Mouse (Mus musculus): ENCODE measurements at regions not wholly inside any gene's neighbourhood (a gene's known extent, or its start where the extent isn't known, plus 50 kb on each side); places are given as distances from the start of the nearest gene placed in this dataset.

GRCm38 (mm10) chr19:54952546-54952945, 174.5 kb downstream of the Gpam start:
- Histone ChIP-seq H3K4me2 (ENCODE audit: low read depth, low read length) (no peak overlapping the region), H3K4me1 (ENCODE audit: control insufficient read depth, insufficient read depth, low read length) (no peaks in the 10 kb centered on the region), H3K36me3 (replicated peaks; ENCODE audit: control insufficient read depth, insufficient read depth, low read depth, low read length) (no peaks in the 10 kb centered on the region), H3K27ac (replicated peaks; ENCODE audit: low read depth, low read length) (no peak overlapping the region), H3K27me3 (ENCODE audit: control insufficient read depth, insufficient read depth, low read length) (no peaks in the 10 kb centered on the region), H3K4me3 (ENCODE audit: low read depth, low read length) (no peak overlapping the region), H3K9me3 (replicated peaks; ENCODE audit: control insufficient read depth, low read length) (no peaks in the 10 kb centered on the region), H3K9ac (replicated peaks; ENCODE audit: low read length) (no peak overlapping the region)
- WGBS: 72% methylated on average over 2 of the region's 2 CpGs
- DNase-seq (ENCODE audit: low spot score) (no peak), ATAC-seq (replicated peaks; ENCODE audit: insufficient number of reproducible peaks, low FRiP score, low TSS enrichment, low read depth) (no peak)

GRCm38 (mm10) chr19:54948359-54949127, 178.5 kb downstream of the Gpam start:
- Histone ChIP-seq H3K27me3 (ENCODE audit: control insufficient read depth, insufficient read depth, low read length) (no peaks in the 10 kb centered on the region), H3K4me2 (ENCODE audit: low read depth, low read length) (no peak overlapping the region), H3K9ac (replicated peaks; ENCODE audit: low read length) (no peak overlapping the region), H3K4me1 (ENCODE audit: control insufficient read depth, insufficient read depth, low read length) (no peaks in the 10 kb centered on the region), H3K9me3 (replicated peaks; ENCODE audit: control insufficient read depth, low read length) (no peaks in the 10 kb centered on the region), H3K36me3 (replicated peaks; ENCODE audit: control insufficient read depth, insufficient read depth, low read depth, low read length) (no peaks in the 10 kb centered on the region), H3K27ac (replicated peaks; ENCODE audit: low read depth, low read length) (no peak overlapping the region), H3K4me3 (ENCODE audit: low read depth, low read length) (no peak overlapping the region)
- WGBS: 67% methylated on average over 7 of the region's 7 CpGs
- DNase-seq (ENCODE audit: low spot score) (peak; percentile 3), ATAC-seq (replicated peaks; ENCODE audit: insufficient number of reproducible peaks, low FRiP score, low TSS enrichment, low read depth) (no peak)

GRCm38 (mm10) chr19:54947583-54947982, 179.5 kb downstream of the Gpam start:
- H3K36me3 ChIP-seq (replicated peaks; ENCODE audit: control insufficient read depth, insufficient read depth, low read depth, low read length): no peaks in the 10 kb centered on the region
- no peak overlapping the region for H3K27ac ChIP-seq (replicated peaks; ENCODE audit: low read depth, low read length)
- DNase-seq (ENCODE audit: low spot score) (no peak), ATAC-seq (replicated peaks; ENCODE audit: insufficient number of reproducible peaks, low FRiP score, low TSS enrichment, low read depth) (no peak)
- H3K4me3 ChIP-seq (ENCODE audit: low read depth, low read length): no peak overlapping the region
- no peaks in the 10 kb centered on the region for H3K27me3 ChIP-seq (ENCODE audit: control insufficient read depth, insufficient read depth, low read length)
- H3K9ac ChIP-seq (replicated peaks; ENCODE audit: low read length): no peak overlapping the region
- no peaks in the 10 kb centered on the region for H3K4me1 ChIP-seq (ENCODE audit: control insufficient read depth, insufficient read depth, low read length)
- 85% methylated on average over 3 of the region's 3 CpGs for WGBS
- H3K9me3 ChIP-seq (replicated peaks; ENCODE audit: control insufficient read depth, low read length): no peaks in the 10 kb centered on the region
- no peak overlapping the region for H3K4me2 ChIP-seq (ENCODE audit: low read depth, low read length)

GRCm38 (mm10) chr19:54932579-54932978, 194.5 kb downstream of the Gpam start:
- H3K9ac ChIP-seq (replicated peaks; ENCODE audit: low read length): no peak overlapping the region
- no peak overlapping the region for H3K4me2 ChIP-seq (ENCODE audit: low read depth, low read length)
- DNase-seq (ENCODE audit: low spot score) (no peak), ATAC-seq (replicated peaks; ENCODE audit: insufficient number of reproducible peaks, low FRiP score, low TSS enrichment, low read depth) (no peak)
- no peaks in the 10 kb centered on the region for H3K36me3 ChIP-seq (replicated peaks; ENCODE audit: control insufficient read depth, insufficient read depth, low read depth, low read length)
- no peaks in the 10 kb centered on the region for H3K9me3 ChIP-seq (replicated peaks; ENCODE audit: control insufficient read depth, low read length)
- no peak overlapping the region for H3K4me3 ChIP-seq (ENCODE audit: low read depth, low read length)
- no peak overlapping the region for H3K27ac ChIP-seq (replicated peaks; ENCODE audit: low read depth, low read length)
- no peaks in the 10 kb centered on the region for H3K4me1 ChIP-seq (ENCODE audit: control insufficient read depth, insufficient read depth, low read length)
- WGBS: 77% methylated on average over 5 of the region's 5 CpGs
- H3K27me3 ChIP-seq (ENCODE audit: control insufficient read depth, insufficient read depth, low read length): no peaks in the 10 kb centered on the region

- ATAC-seq (replicated peaks; ENCODE audit: insufficient number of reproducible peaks, low FRiP score, low TSS enrichment, low read depth) (no peak), DNase-seq (ENCODE audit: low spot score) (no peak)
- 75% methylated on average over 4 of the region's 4 CpGs for WGBS
Observed at GRCm38 (mm10) chr19:54925888-54926287, 201.2 kb downstream of the Gpam start.

GRCm38 (mm10) chr19:54919597-54919996, 207.4 kb downstream of the Gpam start:
- Histone ChIP-seq H3K4me3 (ENCODE audit: low read depth, low read length) (no peak overlapping the region), H3K27me3 (ENCODE audit: control insufficient read depth, insufficient read depth, low read length) (no peaks in the 10 kb centered on the region), H3K27ac (replicated peaks; ENCODE audit: low read depth, low read length) (no peak overlapping the region), H3K9ac (replicated peaks; ENCODE audit: low read length) (no peak overlapping the region), H3K36me3 (replicated peaks; ENCODE audit: control insufficient read depth, insufficient read depth, low read depth, low read length) (no peaks in the 10 kb centered on the region), H3K4me1 (ENCODE audit: control insufficient read depth, insufficient read depth, low read length) (no peaks in the 10 kb centered on the region), H3K9me3 (replicated peaks; ENCODE audit: control insufficient read depth, low read length) (no peaks in the 10 kb centered on the region), H3K4me2 (ENCODE audit: low read depth, low read length) (no peak overlapping the region)
- ATAC-seq (replicated peaks; ENCODE audit: insufficient number of reproducible peaks, low FRiP score, low TSS enrichment, low read depth) (no peak), DNase-seq (ENCODE audit: low spot score) (no peak)
- WGBS: 76% methylated on average over 6 of the region's 6 CpGs

More at GRCm38 (mm10) chr19:54925888-54926287, 201.2 kb downstream of the Gpam start:
- H3K9ac ChIP-seq (replicated peaks; ENCODE audit: low read length): no peak overlapping the region
- no peaks in the 10 kb centered on the region for H3K27me3 ChIP-seq (ENCODE audit: control insufficient read depth, insufficient read depth, low read length)
- H3K4me3 ChIP-seq (ENCODE audit: low read depth, low read length): no peak overlapping the region
- no peaks in the 10 kb centered on the region for H3K4me1 ChIP-seq (ENCODE audit: control insufficient read depth, insufficient read depth, low read length)
- no peak overlapping the region for H3K27ac ChIP-seq (replicated peaks; ENCODE audit: low read depth, low read length)
- no peaks in the 10 kb centered on the region for H3K36me3 ChIP-seq (replicated peaks; ENCODE audit: control insufficient read depth, insufficient read depth, low read depth, low read length)
- no peak overlapping the region for H3K4me2 ChIP-seq (ENCODE audit: low read depth, low read length)
- H3K9me3 ChIP-seq (replicated peaks; ENCODE audit: control insufficient read depth, low read length): no peaks in the 10 kb centered on the region

- H3K9me3 ChIP-seq (replicated peaks; ENCODE audit: control insufficient read depth, low read length): no peaks in the 10 kb centered on the region
- 88% methylated on average over 5 of the region's 5 CpGs for WGBS
- ATAC-seq (replicated peaks; ENCODE audit: insufficient number of reproducible peaks, low FRiP score, low TSS enrichment, low read depth) (no peak), DNase-seq (ENCODE audit: low spot score) (no peak)
- H3K27me3 ChIP-seq (ENCODE audit: control insufficient read depth, insufficient read depth, low read length): no peaks in the 10 kb centered on the region
- no peaks in the 10 kb centered on the region for H3K36me3 ChIP-seq (replicated peaks; ENCODE audit: control insufficient read depth, insufficient read depth, low read depth, low read length)
- H3K4me1 ChIP-seq (ENCODE audit: control insufficient read depth, insufficient read depth, low read length): no peaks in the 10 kb centered on the region
- no peak overlapping the region for H3K4me3 ChIP-seq (ENCODE audit: low read depth, low read length)
- no peak overlapping the region for H3K27ac ChIP-seq (replicated peaks; ENCODE audit: low read depth, low read length)
- no peak overlapping the region for H3K4me2 ChIP-seq (ENCODE audit: low read depth, low read length)
- H3K9ac ChIP-seq (replicated peaks; ENCODE audit: low read length): no peak overlapping the region
Observed at GRCm38 (mm10) chr19:54893622-54894021, 233.4 kb downstream of the Gpam start.

GRCm38 (mm10) chr19:54867078-54867477, 260.0 kb downstream of the Gpam start:
- H3K4me2 ChIP-seq (ENCODE audit: low read depth, low read length): no peak overlapping the region
- H3K27ac ChIP-seq (replicated peaks; ENCODE audit: low read depth, low read length): no peak overlapping the region
- H3K4me1 ChIP-seq (ENCODE audit: control insufficient read depth, insufficient read depth, low read length): no peaks in the 10 kb centered on the region
- H3K27me3 ChIP-seq (ENCODE audit: control insufficient read depth, insufficient read depth, low read length): no peaks in the 10 kb centered on the region
- no peak overlapping the region for H3K4me3 ChIP-seq (ENCODE audit: low read depth, low read length)
- DNase-seq (ENCODE audit: low spot score): no peak
- ATAC-seq (replicated peaks; ENCODE audit: insufficient number of reproducible peaks, low FRiP score, low TSS enrichment, low read depth): no peak
- no peaks in the 10 kb centered on the region for H3K9me3 ChIP-seq (replicated peaks; ENCODE audit: control insufficient read depth, low read length)
- 82% methylated on average over 4 of the region's 4 CpGs for WGBS
- H3K36me3 ChIP-seq (replicated peaks; ENCODE audit: control insufficient read depth, insufficient read depth, low read depth, low read length): no peaks in the 10 kb centered on the region
- H3K9ac ChIP-seq (replicated peaks; ENCODE audit: low read length): no peak overlapping the region
